Mouse (Mus musculus) forebrain, embryonic 11.5 days (tissue): ENCODE data around the gene Ncoa6. TPM values are rescaled to one million over a fixed set of nuclear protein-coding genes. Genes with fewer than 3 reads are reported as not detected.

Source experiments
- ATAC-seq: fragments of 200-750 bp; cut with Nextera tagmentation; replicated peaks from 2 replicates; pipeline ENCODE4 v1.8.0; 2017; ENCODE audit warnings: moderate TSS enrichment; ENCODE audit not compliant: low FRiP score
- DNase-seq: peaks from one replicate; pipeline ENCODE4 v3.0.0-alpha.2; 2017; ENCODE audit warnings: low spot score
- H3K27ac ChIP-seq: fragments of 300-500 bp; sonication (generic); 2 replicates; pipeline ENCODE4 v1.5.1; 2014; ENCODE audit warnings: low read depth, low read length
- H3K27me3 ChIP-seq: fragments of 300-500 bp; sonication (generic); 2 replicates; pipeline ENCODE4 v1.6.1; 2014; ENCODE audit warnings: mild to moderate bottlenecking, low read length, mixed read lengths; ENCODE audit not compliant: control insufficient read depth, insufficient read depth
- H3K36me3 ChIP-seq: fragments of 300-500 bp; sonication (generic); 2 replicates; pipeline ENCODE4 v1.6.1; 2014; ENCODE audit warnings: mild to moderate bottlenecking, low read length, moderate library complexity, mixed read lengths; ENCODE audit not compliant: control insufficient read depth, insufficient read depth
- H3K4me1 ChIP-seq: fragments of 300-500 bp; sonication (generic); replicated peaks from 2 replicates; pipeline ENCODE4 v1.6.1; 2014; ENCODE audit warnings: low read length, mixed read lengths; ENCODE audit not compliant: control insufficient read depth, insufficient read depth
- H3K4me2 ChIP-seq: fragments of 300-500 bp; sonication (generic); 2 replicates; pipeline ENCODE4 v1.6.1; 2014; ENCODE audit warnings: low read depth, mild to moderate bottlenecking, low read length, moderate library complexity, mixed read lengths; ENCODE audit not compliant: severe bottlenecking
- H3K4me3 ChIP-seq: fragments of 300-500 bp; sonication (generic); 2 replicates; pipeline ENCODE4 v1.5.1; 2014; ENCODE audit warnings: low read depth, low read length
- H3K9ac ChIP-seq: fragments of 300-500 bp; sonication (generic); 2 replicates; pipeline ENCODE4 v1.6.1; 2014; ENCODE audit warnings: low read length
- H3K9me3 ChIP-seq: fragments of 300-500 bp; sonication (generic); 2 replicates; pipeline ENCODE4 v1.6.1; 2016; ENCODE audit warnings: low read length, mixed read lengths; ENCODE audit not compliant: control insufficient read depth
- WGBS: fragments of 180-500 bp; shearing (Covaris S2); extraction: QIAGEN DNeasy Blood & Tissue Kit; methylation state at CpG from one replicate; pipeline ENCODE4 v1.1.7; 2014; 5-methylcytosine and 5-hydroxymethylcytosine counted together
- polyA plus RNA-seq: library from polyadenylated mRNA; unstranded; fragments of >200 nt; fragmentation: Nextera tagmentation; extraction: Ambion mirVana; gene quantifications from 2 replicates; pipeline ENCODE4 v1.2.1, GENCODE M21; 2014

Ncoa6 gene
- polyA plus RNA-seq, 1 experiment from 2014 or later, result 34.3 TPM

GRCm38 (mm10) chr2:155382332-155382700 lies 91.4 kb downstream of the Ncoa6 start:
- Histone ChIP-seq H3K4me1 (peaks cover 6% of the 10 kb centered on the region), H3K27ac (0 out of 2 replicates have a peak overlapping the region, but pooled peaks have one; percentile 92), H3K4me3 (peak overlapping the region; percentile 87), H3K9me3 (no peaks in the 10 kb centered on the region), H3K36me3 (peaks cover 2% of the 10 kb centered on the region; the same call in 1 of the 2 replicates), H3K4me2 (peak overlapping the region; percentile 69), H3K9ac (peak overlapping the region; percentile 93), H3K27me3 (0 out of 2 replicates have a peak, but pooled peaks cover 4% of the 10 kb centered on the region)
- DNase-seq (no peak), ATAC-seq (peak; percentile 13; the same call in 1 of the 2 replicates)
- 22% methylated on average over 6 of the region's 6 CpGs for WGBS

GRCm38 (mm10) chr2:155381643-155382331 lies 91.9 kb downstream of the Ncoa6 start:
- Histone ChIP-seq H3K4me1 (peaks cover 6% of the 10 kb centered on the region), H3K36me3 (peaks cover 2% of the 10 kb centered on the region; the same call in 1 of the 2 replicates), H3K4me2 (peak overlapping the region; percentile 69), H3K27ac (peak overlapping the region; percentile 92), H3K9me3 (no peaks in the 10 kb centered on the region), H3K4me3 (peak overlapping the region; percentile 87), H3K27me3 (0 out of 2 replicates have a peak, but pooled peaks cover 4% of the 10 kb centered on the region), H3K9ac (peak overlapping the region; percentile 93)
- ATAC-seq (peak; percentile 93), DNase-seq (peak; percentile 98)
- under 1% methylated on average over 67 of the region's 68 CpGs for WGBS

- DNase-seq (no peak), ATAC-seq (no peak)
- no peak overlapping the region; the same call in 1 of the 2 replicates for H3K27ac ChIP-seq
- peak overlapping the region; percentile 87 for H3K4me3 ChIP-seq
- 0 out of 2 replicates have a peak, but pooled peaks cover 4% of the 10 kb centered on the region for H3K27me3 ChIP-seq
- peaks cover 2% of the 10 kb centered on the region; the same call in 1 of the 2 replicates for H3K36me3 ChIP-seq
- peak overlapping the region; percentile 69 for H3K4me2 ChIP-seq
- no peaks in the 10 kb centered on the region for H3K9me3 ChIP-seq
- peaks cover 3% of the 10 kb centered on the region for H3K4me1 ChIP-seq
- H3K9ac ChIP-seq, result peak overlapping the region; percentile 93
- WGBS, result 1% methylated on average over 11 of the region's 11 CpGs
Observed at GRCm38 (mm10) chr2:155381060-155381437, 92.6 kb downstream of the Ncoa6 start.

GRCm38 (mm10) chr2:155380261-155381059 lies 93.2 kb downstream of the Ncoa6 start, which contains the start of gene Trp53inp2:
TSS of gene Trp53inp2 (plus strand) at chr2:155381059.
- Histone ChIP-seq H3K4me3 (peak within 1 kb of the TSS; percentile 87), H3K9me3 (no peaks in the 10 kb centered on the region), H3K27me3 (0 out of 2 replicates have a peak, but pooled peaks cover 4% of the 10 kb centered on the region), H3K4me1 (no peaks in the 10 kb centered on the region; the same call in 1 of the 2 replicates), H3K36me3 (peaks cover 2% of the 10 kb centered on the region; the same call in 1 of the 2 replicates), H3K9ac (peak within 1 kb of the TSS; percentile 93), H3K27ac (peak within 1 kb of the TSS; percentile 92), H3K4me2 (peak within 1 kb of the TSS; percentile 69)
- ATAC-seq (no peak), DNase-seq (no peak)
- 48% methylated on average over 8 of the region's 8 CpGs for WGBS

GRCm38 (mm10) chr2:155376191-155376590 lies 97.5 kb downstream of the Ncoa6 start:
- Histone ChIP-seq H3K9me3 (no peaks in the 10 kb centered on the region), H3K27ac (no peak overlapping the region), H3K27me3 (0 out of 2 replicates have a peak, but pooled peaks cover 4% of the 10 kb centered on the region), H3K9ac (no peak overlapping the region), H3K4me3 (no peak overlapping the region), H3K4me1 (no peaks in the 10 kb centered on the region; the same call in 1 of the 2 replicates), H3K36me3 (no peaks in the 10 kb centered on the region), H3K4me2 (no peak overlapping the region)
- ATAC-seq (no peak), DNase-seq (no peak)
- 80% methylated on average over 10 of the region's 10 CpGs for WGBS

GRCm38 (mm10) chr2:155374521-155374920 lies 99.2 kb downstream of the Ncoa6 start:
- H3K4me2 ChIP-seq, result no peak overlapping the region
- DNase-seq (no peak), ATAC-seq (no peak)
- no peaks in the 10 kb centered on the region for H3K9me3 ChIP-seq
- no peaks in the 10 kb centered on the region for H3K36me3 ChIP-seq
- no peaks in the 10 kb centered on the region for H3K4me1 ChIP-seq
- H3K27ac ChIP-seq, result no peak overlapping the region
- no peaks in the 10 kb centered on the region for H3K27me3 ChIP-seq
- H3K4me3 ChIP-seq, result no peak overlapping the region
- no peak overlapping the region for H3K9ac ChIP-seq

GRCm38 (mm10) chr2:155373886-155374285 lies 99.8 kb downstream of the Ncoa6 start:
- ATAC-seq, result no peak
- 85% methylated on average over 1 of the region's 1 CpGs for WGBS
- H3K4me3 ChIP-seq, result no peak overlapping the region
- H3K4me1 ChIP-seq, result no peaks in the 10 kb centered on the region
- no peak overlapping the region for H3K27ac ChIP-seq
- DNase-seq, result no peak
- no peaks in the 10 kb centered on the region for H3K27me3 ChIP-seq
- H3K9me3 ChIP-seq, result no peaks in the 10 kb centered on the region
- no peak overlapping the region for H3K4me2 ChIP-seq
- no peak overlapping the region for H3K9ac ChIP-seq
- no peaks in the 10 kb centered on the region for H3K36me3 ChIP-seq

- H3K4me1 ChIP-seq, result no peaks in the 10 kb centered on the region
- no peak overlapping the region for H3K27ac ChIP-seq
- DNase-seq (no peak), ATAC-seq (no peak)
- no peak overlapping the region for H3K4me2 ChIP-seq
- H3K27me3 ChIP-seq, result no peaks in the 10 kb centered on the region
- H3K36me3 ChIP-seq, result no peaks in the 10 kb centered on the region
- whole genome bisulfite sequencing, result 80% methylated on average over 1 of the region's 1 CpGs
- no peak overlapping the region for H3K4me3 ChIP-seq
- no peaks in the 10 kb centered on the region for H3K9me3 ChIP-seq
- no peak overlapping the region for H3K9ac ChIP-seq
Observed at GRCm38 (mm10) chr2:155373302-155373701, 100.4 kb downstream of the Ncoa6 start.
